Mouse (Mus musculus) small intestine, adult 2 months (tissue): ENCODE results near the gene Gmfb.
"Not testable (repeated sequence)": the region's sequence is repeated elsewhere in the genome, so short reads cannot be mapped to it uniquely, and the experiment has no call there.

ENCODE experiments used
- CTCF ChIP-seq: fragments of 200-500 bp; IDR thresholded peaks from 2 replicates; pipeline ENCODE4 v1.5.1; 2012; ENCODE audit warnings: low read depth, mild to moderate bottlenecking, control low read depth, inconsistent platforms, low read length, moderate library complexity, mixed read lengths; ENCODE audit not compliant: insufficient replicate concordance, insufficient read length; ENCODE audit errors: extremely low read depth
- POLR2A ChIP-seq: fragments of 200-500 bp; IDR thresholded peaks from 2 replicates; pipeline ENCODE4 v1.6.1; 2012; ENCODE audit warnings: low read depth, mild to moderate bottlenecking, control low read depth, inconsistent platforms, low read length, moderate library complexity

GRCm38 (mm10) chr14:46819961-46820360 lies 2.1 kb downstream of the Gmfb start:
- TF ChIP-seq CTCF, POLR2A: not testable (repeated sequence)
